Mouse (Mus musculus): Measurements from ENCODE around the gene Best1.

GRCm38 (mm10) chr19:9978431-9978951, 22.9 kb downstream of the Best1 start:
- TF ChIP-seq POLR2A (IDR thresholded peaks at IDR 0.05; ENCODE audit: insufficient read depth, low read depth, low read length) (no peak), CTCF (IDR thresholded peaks at IDR 0.05; ENCODE audit: insufficient read depth, low read depth, low read length) (no peak)
